17 mouse cellular contexts compared by ENCODE assay signal in the genomic region with DNA sequence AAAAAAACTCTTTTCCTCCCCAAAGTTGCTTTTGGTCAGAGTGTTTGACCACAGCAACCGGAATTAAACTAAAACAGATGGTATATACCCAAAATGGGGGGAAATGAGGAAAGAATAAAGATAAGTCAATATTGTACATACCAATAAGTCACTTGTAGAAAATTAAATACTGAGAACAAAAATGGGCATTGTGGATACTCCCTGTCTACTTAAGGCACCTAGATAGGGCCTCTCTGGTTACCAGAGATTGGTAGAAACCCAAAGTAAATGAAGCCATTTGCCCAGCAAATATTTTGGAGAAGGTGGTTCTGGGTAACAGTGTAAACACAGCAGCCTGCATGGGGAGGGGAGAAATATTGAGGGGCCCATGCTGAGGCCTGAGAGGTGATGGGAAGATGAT.
"Had no signal": no experiment of that assay in that cellular context is flagged by ENCODE, and none has a peak within 500 bp of the region (broad histone marks: within the 10 kb centered on the region; RNA-seq: fewer than 3 reads in every experiment).

No protein-coding gene starts in this region.

- H3K36me3 ChIP-seq: liver, embryonic 13.5 days; midbrain, embryonic 12.5 days; neural tube, embryonic 13.5 days; stomach, embryonic 15.5 days had no signal

- H3K27me3 ChIP-seq: liver, embryonic 13.5 days; midbrain, embryonic 12.5 days; neural tube, embryonic 13.5 days; stomach, embryonic 15.5 days had no signal

- H3K9ac ChIP-seq: liver, embryonic 13.5 days; midbrain, embryonic 12.5 days; neural tube, embryonic 13.5 days; stomach, embryonic 15.5 days had no signal

- H3K4me3 ChIP-seq: left cerebral cortex, adult 2 months; liver, embryonic 13.5 days; midbrain, embryonic 12.5 days; myocyte; neural tube, embryonic 13.5 days; stomach, embryonic 15.5 days had no signal

- H3K4me2 ChIP-seq: liver, embryonic 13.5 days; midbrain, embryonic 12.5 days; neural tube, embryonic 13.5 days; stomach, embryonic 15.5 days had no signal

- H3K4me1 ChIP-seq: liver, embryonic 13.5 days; stomach, embryonic 15.5 days had no signal

- H3K27ac ChIP-seq: left cerebral cortex, adult 2 months; liver, embryonic 13.5 days; midbrain, embryonic 12.5 days; neural tube, embryonic 13.5 days; stomach, embryonic 15.5 days had no signal

- DNase-seq: kidney, adult 9 months; kidney, postnatal 10 days; layer of hippocampus, postnatal 36 days; liver, embryonic 13.5 days; lung, postnatal 36 days; retina, postnatal 1 day; right cerebral cortex, postnatal 25 days; spleen, adult 18-20 months; thymus, postnatal 25 days had no signal

- ATAC-seq: intestine, postnatal 0 days; lung, postnatal 0 days; midbrain, embryonic 16.5 days had no signal

- H3K9me3 ChIP-seq: liver, embryonic 13.5 days; midbrain, embryonic 12.5 days; neural tube, embryonic 13.5 days; stomach, embryonic 15.5 days had no signal
